Comparison of ENCODE assay signal across 11 mouse cellular contexts in genomic region chr17:51393771-51394221, GRCm38 (mm10).
DNase-seq lines count a peak whose midpoint lies in the region; ATAC-seq and TF ChIP-seq lines count a peak whose summit lies in the region.
"Had no signal": no experiment of that assay in that cellular context is flagged by ENCODE, and none has a peak within 500 bp of the region (broad histone marks: within the 10 kb centered on the region; RNA-seq: fewer than 3 reads in every experiment).

No protein-coding gene starts in this region.

- no peaks in the 10 kb centered on the region for H3K27me3 ChIP-seq in cerebellum, adult 2 months (ENCODE audit: control insufficient read depth, insufficient read depth, low read length)
- no peaks in the 10 kb centered on the region for H3K27me3 ChIP-seq in midbrain, embryonic 16.5 days (ENCODE audit: control insufficient read depth, insufficient read depth, low read depth, low read length)
- no peaks in the 10 kb centered on the region for H3K27me3 ChIP-seq in heart, adult 2 months (ENCODE audit: control insufficient read depth, insufficient read depth, low read length)
- H3K27me3 ChIP-seq in intestine, embryonic 16.5 days (replicated peaks; ENCODE audit: control insufficient read depth, insufficient read depth, low read length) = no peaks in the 10 kb centered on the region
- H3K27me3 ChIP-seq: CH12.LX; liver, embryonic 13.5 days had no signal

- peak overlapping the region; percentile 22 for H3K4me3 ChIP-seq in cerebellum, adult 2 months (replicated peaks; ENCODE audit: insufficient read depth, low read depth, low read length)
- H3K4me3 ChIP-seq in midbrain, embryonic 16.5 days (ENCODE audit: low read depth, low read length) = no peak overlapping the region
- H3K4me3 ChIP-seq in heart, adult 2 months = no peak overlapping the region
- no peak overlapping the region for H3K4me3 ChIP-seq in intestine, embryonic 16.5 days (ENCODE audit: low read length)
- H3K4me3 ChIP-seq: liver, embryonic 13.5 days had no signal

- no peaks in the 10 kb centered on the region for H3K79me2 ChIP-seq in heart, adult 2 months (replicated peaks; ENCODE audit: control insufficient read depth, insufficient read depth, low read length)

- no peaks in the 10 kb centered on the region for H3K36me3 ChIP-seq in midbrain, embryonic 16.5 days (ENCODE audit: control insufficient read depth, insufficient read depth, low read length)
- no peaks in the 10 kb centered on the region for H3K36me3 ChIP-seq in heart, adult 2 months (ENCODE audit: control insufficient read depth, insufficient read depth, low read length)
- no peaks in the 10 kb centered on the region for H3K36me3 ChIP-seq in intestine, embryonic 16.5 days (ENCODE audit: control insufficient read depth, insufficient read depth, low read length)
- H3K36me3 ChIP-seq: liver, embryonic 13.5 days had no signal

- WGBS in cerebellum, adult 2 months = 2% methylated on average over 11 of the region's 11 CpGs
- 39% methylated on average over 11 of the region's 11 CpGs for WGBS in midbrain, embryonic 16.5 days
- WGBS in heart, adult 2 months = 69% methylated on average over 11 of the region's 11 CpGs
- WGBS in intestine, embryonic 16.5 days = 72% methylated on average over 11 of the region's 11 CpGs

- H3K9me3 ChIP-seq in midbrain, embryonic 16.5 days (replicated peaks; ENCODE audit: control insufficient read depth, low read length, poor library complexity, severe bottlenecking) = no peaks in the 10 kb centered on the region
- no peaks in the 10 kb centered on the region for H3K9me3 ChIP-seq in intestine, embryonic 16.5 days (ENCODE audit: control insufficient read depth, low read length)
- H3K9me3 ChIP-seq: liver, embryonic 13.5 days had no signal

- TF ChIP-seq CTCF in cerebellum, adult 2 months (IDR thresholded peaks at IDR 0.05; ENCODE audit: borderline replicate concordance, insufficient read depth, low read depth, low read length) = no peak
- TF ChIP-seq CTCF in heart, adult 2 months (IDR thresholded peaks at IDR 0.05) = no peak

- DNase-seq in left cerebral cortex, postnatal 10 days (ENCODE audit: extremely low spot score in 1 of 2, low spot score in 2 of 2) = peak; percentile 26 to 57
- no peak for DNase-seq in left cerebral cortex, postnatal 36 days (ENCODE audit: low spot score in 2 of 2)
- DNase-seq in cerebellum, adult 2 months = peak; percentile 43 to 66
- DNase-seq in gastrocnemius, postnatal 25 days = peak; percentile 9
- no peak for DNase-seq in heart, adult 2 months
- no peak for DNase-seq in kidney, adult 8-10 months
- DNase-seq: liver, embryonic 13.5 days; thymus, postnatal 14 days had no signal

- intact Hi-C loops in left cerebral cortex, postnatal 10 days (cut with DNase I) = no loop called here
- intact Hi-C loops in left cerebral cortex, postnatal 36 days (cut with DNase I) = no loop called here
- intact Hi-C loops in heart, adult 2 months (cut with DNase I) = no loop called here

- ATAC-seq in midbrain, embryonic 16.5 days = peak; percentile 78
- ATAC-seq in intestine, embryonic 16.5 days = no peak

- no peak overlapping the region for H3K9ac ChIP-seq in midbrain, embryonic 16.5 days (ENCODE audit: low read depth, low read length)
- H3K9ac ChIP-seq in heart, adult 2 months (ENCODE audit: low read depth, low read length) = no peak overlapping the region
- H3K9ac ChIP-seq in intestine, embryonic 16.5 days (ENCODE audit: low read depth, low read length) = no peak overlapping the region
- H3K9ac ChIP-seq: liver, embryonic 13.5 days had no signal

- no peak overlapping the region for H3K27ac ChIP-seq in cerebellum, adult 2 months (ENCODE audit: insufficient read depth, low read length)
- H3K27ac ChIP-seq in midbrain, embryonic 16.5 days (ENCODE audit: low read length) = no peak overlapping the region
- no peak overlapping the region for H3K27ac ChIP-seq in heart, adult 2 months
- H3K27ac ChIP-seq in intestine, embryonic 16.5 days (ENCODE audit: low read length) = no peak overlapping the region
- H3K27ac ChIP-seq: liver, embryonic 13.5 days had no signal

- TF ChIP-seq POLR2A in cerebellum, adult 2 months (IDR thresholded peaks at IDR 0.05; ENCODE audit: borderline replicate concordance, insufficient read depth, low read length) = no peak
- no peak for TF ChIP-seq POLR2A in heart, adult 2 months (IDR thresholded peaks at IDR 0.05; ENCODE audit: insufficient read depth, low read depth, low read length)

- H3K4me1 ChIP-seq in cerebellum, adult 2 months (ENCODE audit: control insufficient read depth, insufficient read depth, low read length) = no peaks in the 10 kb centered on the region; the same call in 1 of the 2 replicates
- H3K4me1 ChIP-seq in midbrain, embryonic 16.5 days (ENCODE audit: control insufficient read depth, insufficient read depth, low read length) = peaks cover 3% of the 10 kb centered on the region; the same call in 1 of the 2 replicates
- no peaks in the 10 kb centered on the region for H3K4me1 ChIP-seq in heart, adult 2 months (ENCODE audit: control insufficient read depth, insufficient read depth, low read length)
- no peaks in the 10 kb centered on the region for H3K4me1 ChIP-seq in intestine, embryonic 16.5 days (ENCODE audit: control insufficient read depth, insufficient read depth, low read length)
- H3K4me1 ChIP-seq: liver, embryonic 13.5 days had no signal

- no peak for TF ChIP-seq EP300 in heart, adult 2 months (IDR thresholded peaks at IDR 0.05; ENCODE audit: insufficient read depth, low read depth, low read length)

- peak overlapping the region; percentile 25; the same call in 1 of the 2 replicates for H3K4me2 ChIP-seq in midbrain, embryonic 16.5 days (ENCODE audit: low read length)
- no peak overlapping the region for H3K4me2 ChIP-seq in intestine, embryonic 16.5 days (ENCODE audit: low read depth, low read length)
- H3K4me2 ChIP-seq: liver, embryonic 13.5 days had no signal

Comparison
In these comparisons a context has a peak if more than half of its experiments do, and no peak if none do; other contexts are left out.
1. DNase-seq: peak in left cerebral cortex, postnatal 10 days (2 of 2), cerebellum, adult 2 months (2 of 2) and gastrocnemius, postnatal 25 days (single experiment); none in left cerebral cortex, postnatal 36 days (0 of 2), heart, adult 2 months (0 of 2) and kidney, adult 8-10 months (0 of 2).